Mouse (Mus musculus) midbrain, embryonic 15.5 days (tissue): ENCODE measurements around the gene Cpt1c. TPM values are rescaled to one million over a fixed set of nuclear protein-coding genes. Genes with fewer than 3 reads are reported as not detected.

Experiments
- ATAC-seq: fragments of 200-750 bp; cut with Nextera tagmentation; replicated peaks from 2 replicates; pipeline ENCODE4 v1.8.0; 2017; ENCODE audit warnings: moderate TSS enrichment
- H3K27ac ChIP-seq: fragments of 300-500 bp; sonication (generic); 2 replicates; pipeline ENCODE4 v1.5.1; 2015; ENCODE audit warnings: mild to moderate bottlenecking, inconsistent platforms
- H3K27me3 ChIP-seq: fragments of 300-500 bp; sonication (generic); replicated peaks from 2 replicates; pipeline ENCODE4 v1.6.1; 2015; ENCODE audit warnings: inconsistent platforms
- H3K36me3 ChIP-seq: fragments of 300-500 bp; sonication (generic); replicated peaks from 2 replicates; pipeline ENCODE4 v1.6.1; 2015; ENCODE audit warnings: inconsistent platforms
- H3K4me1 ChIP-seq: fragments of 300-500 bp; sonication (generic); 2 replicates; pipeline ENCODE4 v1.6.1; 2015; ENCODE audit warnings: inconsistent platforms
- H3K4me2 ChIP-seq: fragments of 300-500 bp; sonication (generic); 2 replicates; pipeline ENCODE4 v1.6.1; 2015; ENCODE audit warnings: inconsistent platforms, mild to moderate bottlenecking, moderate library complexity
- H3K4me3 ChIP-seq: fragments of 300-500 bp; sonication (generic); 2 replicates; pipeline ENCODE4 v1.5.1; 2015; ENCODE audit warnings: mild to moderate bottlenecking, inconsistent platforms
- H3K9ac ChIP-seq: fragments of 300-500 bp; sonication (generic); 2 replicates; pipeline ENCODE4 v1.6.1; 2015; ENCODE audit warnings: mild to moderate bottlenecking, inconsistent platforms
- H3K9me3 ChIP-seq: fragments of 300-500 bp; sonication (generic); 2 replicates; pipeline ENCODE4 v1.6.1; 2016; ENCODE audit warnings: inconsistent platforms
- WGBS: fragments of 180-500 bp; shearing (Covaris S2); methylation state at CpG from one replicate; pipeline ENCODE4 v1.1.7; 2015; ENCODE audit warnings: mixed read lengths; 5-methylcytosine and 5-hydroxymethylcytosine counted together
- microRNA-seq: library from miRNA; unstranded; fragments of <30 nt; microRNA quantifications from one replicate; pipeline ENCODE4, GENCODE M21; 2016
- polyA plus RNA-seq: library from polyadenylated mRNA; unstranded; fragments of >200 nt; fragmentation: Nextera tagmentation; extraction: Ambion mirVana; gene quantifications from 2 replicates; pipeline ENCODE4 v1.2.1, GENCODE M21; 2015

Gene Cpt1c
- polyA plus RNA-seq, 1 experiment from 2014 or later = 58.2 TPM

DNA sequence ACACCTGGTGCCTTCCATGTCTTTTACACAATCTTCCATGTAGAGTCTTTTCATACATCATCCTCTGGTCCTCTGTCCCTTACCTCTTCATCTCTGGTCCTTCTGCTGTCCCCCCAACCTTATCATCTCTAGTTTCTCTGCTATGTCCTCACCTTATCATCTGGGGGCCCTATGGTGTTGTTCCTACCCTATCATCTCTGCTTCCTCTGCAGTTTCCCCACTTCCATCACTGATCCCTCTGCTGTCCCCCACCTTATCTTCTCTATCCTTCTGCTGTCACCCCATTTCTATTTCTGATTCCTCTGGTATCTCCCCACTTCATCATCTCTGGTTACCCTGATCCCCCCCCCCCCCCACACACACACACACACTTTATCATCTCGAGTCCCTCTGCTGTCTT is 46.1 kb downstream of the Cpt1c start:
- Histone ChIP-seq H3K27me3 (no peaks in the 10 kb centered on the region), H3K36me3 (peaks cover 6% of the 10 kb centered on the region; the same call in 1 of the 2 replicates), H3K4me1 (peaks cover 32% of the 10 kb centered on the region), H3K4me3 (peak overlapping the region; percentile 93), H3K4me2 (peak overlapping the region; percentile 71), H3K9me3 (no peaks in the 10 kb centered on the region), H3K9ac (peak overlapping the region; percentile 98), H3K27ac (peak overlapping the region; percentile 86; the same call in 1 of the 2 replicates)
- 7% methylated on average over 1 of the region's 1 CpGs for WGBS
- ATAC-seq = no peak

DNA sequence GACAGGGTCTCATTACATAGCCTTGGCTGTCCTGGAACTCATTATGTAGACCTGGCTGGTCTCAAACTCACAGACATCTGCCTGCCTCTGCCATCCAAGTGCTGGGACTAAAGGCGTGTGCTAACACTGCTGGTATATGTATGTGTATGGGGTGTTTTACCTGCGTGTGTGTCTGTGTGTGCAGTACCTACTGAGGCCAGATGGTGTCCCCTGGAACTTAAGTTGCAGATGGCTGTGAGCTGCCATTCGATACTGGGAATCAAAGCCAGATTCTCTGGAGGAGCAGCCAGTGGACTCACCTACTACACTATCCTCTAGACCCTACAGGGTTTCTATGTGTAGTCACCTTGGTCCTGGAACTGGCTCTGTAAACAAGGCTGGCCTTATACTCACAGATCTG is 49.2 kb downstream of the Cpt1c start:
- Histone ChIP-seq H3K9me3 (no peaks in the 10 kb centered on the region), H3K27me3 (no peaks in the 10 kb centered on the region), H3K27ac (no peak overlapping the region), H3K36me3 (peaks cover 20% of the 10 kb centered on the region; the same call in 1 of the 2 replicates), H3K4me3 (no peak overlapping the region), H3K4me2 (no peak overlapping the region), H3K9ac (no peak overlapping the region), H3K4me1 (peaks cover 29% of the 10 kb centered on the region)
- no peak for ATAC-seq
- 80% methylated on average over 3 of the region's 3 CpGs for WGBS

DNA sequence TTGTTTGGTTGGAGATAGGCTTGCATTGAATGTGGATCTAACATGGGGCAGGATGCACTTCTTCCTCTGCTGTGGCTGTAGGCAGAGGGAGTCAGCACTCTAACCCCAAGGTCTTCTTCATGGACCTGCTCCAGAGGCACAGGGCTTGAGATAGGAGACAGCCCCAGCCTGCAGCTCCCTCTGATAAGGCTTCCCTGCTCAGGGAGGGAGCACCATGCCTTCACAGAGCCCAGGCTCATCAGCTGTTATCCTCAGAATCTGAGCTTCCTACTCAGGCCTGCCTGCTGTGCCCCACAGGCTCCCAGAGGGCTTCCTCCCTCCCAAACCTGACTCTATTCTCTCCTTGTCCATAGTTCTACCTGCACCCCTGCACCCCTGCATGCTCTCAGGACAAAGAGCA is 52.1 kb downstream of the Cpt1c start:
- Histone ChIP-seq H3K9me3 (no peaks in the 10 kb centered on the region), H3K4me1 (peaks cover 13% of the 10 kb centered on the region), H3K27ac (no peak overlapping the region), H3K36me3 (peaks cover 20% of the 10 kb centered on the region; the same call in 1 of the 2 replicates), H3K4me2 (no peak overlapping the region), H3K27me3 (no peaks in the 10 kb centered on the region), H3K9ac (no peak overlapping the region), H3K4me3 (no peak overlapping the region)
- ATAC-seq = no peak

DNA sequence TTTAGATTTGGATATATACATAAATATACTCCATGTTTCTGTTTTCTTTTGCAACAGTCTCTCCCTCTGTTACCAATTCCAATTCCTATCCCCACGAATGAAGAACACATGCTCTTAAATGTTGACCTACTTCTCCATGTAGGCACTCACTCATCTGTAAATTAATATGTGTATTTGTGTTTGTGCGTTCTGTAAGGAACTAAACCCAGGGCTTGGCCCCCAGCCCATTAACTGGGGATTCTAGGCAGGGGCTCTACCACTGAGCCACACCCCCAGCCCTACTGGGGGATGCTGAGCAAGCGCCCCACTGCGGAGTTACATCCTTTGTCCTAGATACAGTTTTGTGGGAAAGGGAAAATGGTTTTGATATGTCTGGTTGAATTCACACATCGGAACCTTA is 55.5 kb downstream of the Cpt1c start:
- no peaks in the 10 kb centered on the region for H3K27me3 ChIP-seq
- no peaks in the 10 kb centered on the region for H3K9me3 ChIP-seq
- no peak overlapping the region for H3K4me2 ChIP-seq
- no peak for ATAC-seq
- peaks cover 25% of the 10 kb centered on the region; the same call in 1 of the 2 replicates for H3K36me3 ChIP-seq
- no peak overlapping the region for H3K4me3 ChIP-seq
- H3K9ac ChIP-seq = no peak overlapping the region
- WGBS = 89% methylated on average over 5 of the region's 5 CpGs
- H3K27ac ChIP-seq = no peak overlapping the region
- H3K4me1 ChIP-seq = no peaks in the 10 kb centered on the region

DNA sequence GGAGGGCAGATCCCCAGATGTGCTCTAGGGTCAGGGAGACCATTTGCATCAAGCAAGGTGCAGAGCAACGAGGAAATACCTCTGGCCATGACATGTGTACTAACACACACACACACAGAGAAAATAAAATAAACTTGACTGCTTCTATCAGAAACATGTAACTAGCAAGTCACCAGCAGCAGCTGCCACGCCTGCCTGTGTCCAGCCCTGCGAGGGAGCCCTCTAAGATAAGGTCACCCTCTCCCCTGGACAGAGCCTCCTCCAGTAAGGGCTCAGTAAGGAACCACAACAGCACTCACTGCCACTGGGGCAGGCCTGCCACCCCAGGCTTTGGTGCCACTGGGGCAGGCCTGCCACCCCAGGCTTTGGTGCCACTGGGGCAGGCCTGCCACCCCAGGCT is 56.4 kb downstream of the Cpt1c start:
- H3K27ac ChIP-seq = no peak overlapping the region
- WGBS = 91% methylated on average over 3 of the region's 3 CpGs
- peaks cover 18% of the 10 kb centered on the region; the same call in 1 of the 2 replicates for H3K36me3 ChIP-seq

DNA sequence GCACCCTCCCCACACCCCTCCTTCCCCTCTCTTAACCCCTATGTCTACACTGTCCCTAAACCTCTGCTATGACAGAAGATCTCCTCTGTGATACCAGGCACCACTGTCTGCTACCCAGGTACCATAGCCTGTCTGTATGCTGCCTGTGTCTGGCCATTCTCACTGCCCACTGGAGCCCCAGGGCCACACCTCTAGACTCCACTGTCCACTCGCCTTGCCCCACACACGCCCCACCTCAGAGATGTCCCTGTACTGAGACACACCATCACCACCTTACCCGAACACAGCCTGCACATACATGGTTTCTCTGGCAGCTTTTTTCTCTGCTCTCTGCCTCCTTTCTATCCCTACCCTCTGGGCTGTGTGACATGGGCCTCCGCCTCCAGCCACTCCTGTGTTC is 57.8 kb downstream of the Cpt1c start:
- 0 out of 2 replicates have a peak, but pooled peaks have one; percentile 33 for ATAC-seq
- Histone ChIP-seq H3K4me3 (no peak overlapping the region), H3K9me3 (no peaks in the 10 kb centered on the region), H3K4me1 (no peaks in the 10 kb centered on the region), H3K4me2 (no peak overlapping the region), H3K27me3 (no peaks in the 10 kb centered on the region), H3K27ac (no peak overlapping the region), H3K36me3 (peaks cover 10% of the 10 kb centered on the region; the same call in 1 of the 2 replicates), H3K9ac (no peak overlapping the region)
- 94% methylated on average over 4 of the region's 4 CpGs for WGBS

More for the DNA sequence above, 56.4 kb downstream of the Cpt1c start:
- Histone ChIP-seq H3K4me1 (no peaks in the 10 kb centered on the region), H3K9me3 (no peaks in the 10 kb centered on the region), H3K9ac (no peak overlapping the region), H3K4me2 (no peak overlapping the region), H3K27me3 (no peaks in the 10 kb centered on the region), H3K4me3 (no peak overlapping the region)
- ATAC-seq = no peak

DNA sequence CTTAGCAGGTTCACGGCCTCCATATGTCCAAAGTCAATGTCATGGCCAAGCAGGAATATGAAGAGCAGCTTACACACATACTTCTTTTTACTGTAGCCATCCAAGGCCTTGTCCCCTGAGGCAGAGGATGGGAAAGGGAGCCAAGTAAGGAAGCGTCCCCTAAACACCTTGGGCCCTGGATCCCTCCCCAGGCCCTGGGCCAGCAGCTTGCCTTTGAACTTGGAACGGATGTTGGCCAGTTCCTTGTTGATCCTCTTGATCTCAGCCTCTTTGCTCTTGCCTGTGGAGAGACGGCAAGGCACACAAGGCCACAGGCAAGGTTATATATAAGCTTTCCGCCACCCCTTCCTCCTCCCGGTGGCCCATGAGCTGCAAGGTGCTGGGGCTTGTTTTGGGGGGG is 58.5 kb downstream of the Cpt1c start:
- 83% methylated on average over 6 of the region's 6 CpGs for WGBS
- no peaks in the 10 kb centered on the region for H3K27me3 ChIP-seq
- no peak for ATAC-seq
- H3K4me2 ChIP-seq = no peak overlapping the region
- peaks cover 7% of the 10 kb centered on the region; the same call in 1 of the 2 replicates for H3K36me3 ChIP-seq
- no peak overlapping the region for H3K27ac ChIP-seq
- no peak overlapping the region for H3K4me3 ChIP-seq
- H3K9me3 ChIP-seq = no peaks in the 10 kb centered on the region
- no peak overlapping the region for H3K9ac ChIP-seq
- no peaks in the 10 kb centered on the region for H3K4me1 ChIP-seq

DNA sequence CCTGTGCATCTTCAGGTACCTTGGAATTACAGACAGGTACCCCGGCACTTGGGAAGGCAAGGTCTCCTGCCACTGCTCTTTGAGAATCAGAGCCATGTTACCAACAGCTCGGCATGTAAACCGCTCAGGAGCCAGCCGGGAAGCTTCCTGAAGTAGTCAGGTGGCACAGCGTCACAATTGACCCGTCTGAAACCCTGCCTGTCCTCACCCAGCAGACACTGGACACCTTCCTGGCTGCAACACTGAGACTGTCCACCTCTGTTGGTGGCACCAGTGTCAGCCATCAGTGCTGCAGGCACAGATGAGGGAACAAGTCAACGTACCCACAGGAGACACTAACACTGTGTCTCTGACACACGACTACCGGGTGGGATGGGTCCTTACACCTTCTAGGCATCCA is 59.3 kb downstream of the Cpt1c start:
- no peaks in the 10 kb centered on the region for H3K9me3 ChIP-seq
- no peak for ATAC-seq
- no peak overlapping the region for H3K9ac ChIP-seq
- 94% methylated on average over 9 of the region's 9 CpGs for WGBS
- H3K27ac ChIP-seq = no peak overlapping the region
- H3K4me3 ChIP-seq = no peak overlapping the region
- H3K27me3 ChIP-seq = no peaks in the 10 kb centered on the region
- no peaks in the 10 kb centered on the region for H3K4me1 ChIP-seq
- peaks cover 16% of the 10 kb centered on the region; the same call in 1 of the 2 replicates for H3K36me3 ChIP-seq
- no peak overlapping the region for H3K4me2 ChIP-seq

DNA sequence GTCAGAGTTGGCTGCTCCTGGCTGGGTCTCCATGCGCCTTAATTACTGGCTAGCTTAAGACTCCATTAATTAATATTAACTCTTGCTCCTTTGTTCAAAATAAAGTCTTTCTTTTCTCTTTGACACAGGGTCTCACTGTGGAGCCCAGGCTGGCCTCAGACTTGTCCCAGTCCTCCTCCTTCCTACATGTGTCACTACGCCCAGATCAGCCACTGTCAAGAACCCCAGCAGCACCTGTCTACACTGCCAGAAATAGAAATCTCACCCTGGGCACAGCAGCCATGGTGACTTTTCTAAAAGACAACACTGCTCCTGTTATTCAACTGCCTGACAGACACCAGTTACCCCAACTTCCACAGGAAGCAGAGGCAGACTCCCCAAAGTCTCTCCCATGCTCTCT is 60.3 kb downstream of the Cpt1c start:
- Histone ChIP-seq H3K4me1 (no peaks in the 10 kb centered on the region), H3K9ac (no peak overlapping the region), H3K4me3 (no peak overlapping the region), H3K27me3 (no peaks in the 10 kb centered on the region), H3K4me2 (no peak overlapping the region), H3K27ac (no peak overlapping the region), H3K9me3 (no peaks in the 10 kb centered on the region), H3K36me3 (peaks cover 24% of the 10 kb centered on the region; the same call in 1 of the 2 replicates)
- no peak for ATAC-seq
- 91% methylated on average over 2 of the region's 2 CpGs for WGBS

Small RNA genes lying within 50 kb of the gene (microRNA-seq; reads per million reads assigned to microRNA genes)
- 0.74 reads per million for gene Mir7054

Other genes starting within 250 kb of the Cpt1c start
- 28.4 and 29.7 TPM in 2 replicates for gene Vrk3, start 226.4 kb downstream of the Cpt1c start, polyA plus RNA-seq
- gene Zfp473, start 223.8 kb downstream of the Cpt1c start, polyA plus RNA-seq = 1.4 and 1.5 TPM in 2 replicates
- 49.9 and 52.7 TPM in 2 replicates for gene Nup62, start 158.8 kb downstream of the Cpt1c start, polyA plus RNA-seq
- 1.6 and 2.2 TPM in 2 replicates for gene Il4i1, start 158.5 kb downstream of the Cpt1c start, polyA plus RNA-seq
- 2.8 and 3.9 TPM in 2 replicates for gene Atf5, start 158.2 kb downstream of the Cpt1c start, polyA plus RNA-seq
- 89.7 and 91.1 TPM in 2 replicates for gene Akt1s1, start 125.9 kb downstream of the Cpt1c start, polyA plus RNA-seq
- gene Tbc1d17, start 125.8 kb downstream of the Cpt1c start, polyA plus RNA-seq = 121 and 122 TPM in 2 replicates
- gene Pnkp, start 117.7 kb downstream of the Cpt1c start, polyA plus RNA-seq = 30.5 and 32.8 TPM in 2 replicates
- 517 and 553 TPM in 2 replicates for gene Ptov1, start 105.1 kb downstream of the Cpt1c start, polyA plus RNA-seq
- 179 TPM in 2 replicates for gene Med25, start 82.1 kb downstream of the Cpt1c start, polyA plus RNA-seq
- gene Fuz, start 78.8 kb downstream of the Cpt1c start, polyA plus RNA-seq = 20.3 and 22.9 TPM in 2 replicates
- gene Ap2a1, start 45.4 kb downstream of the Cpt1c start, polyA plus RNA-seq = 122 and 140 TPM in 2 replicates
- gene Tsks, start 31.6 kb downstream of the Cpt1c start, polyA plus RNA-seq = 0.11 and 0.21 TPM in 2 replicates
- gene Prmt1, start 11.7 kb upstream of the Cpt1c start, polyA plus RNA-seq = 697 and 717 TPM in 2 replicates
- 61.9 and 66.8 TPM in 2 replicates for gene Irf3, start 22.8 kb upstream of the Cpt1c start, polyA plus RNA-seq
- gene Bcl2l12, start 23.9 kb upstream of the Cpt1c start, polyA plus RNA-seq = 10.0 and 12.3 TPM in 2 replicates
- gene Scaf1, start 41.5 kb upstream of the Cpt1c start, polyA plus RNA-seq = 54.5 and 56.7 TPM in 2 replicates
- 12.5 and 15.2 TPM in 2 replicates for gene Rras, start 43.1 kb upstream of the Cpt1c start, polyA plus RNA-seq
- gene Prr12, start 78.0 kb upstream of the Cpt1c start, polyA plus RNA-seq = 16.2 and 18.1 TPM in 2 replicates
- gene Nosip, start 87.6 kb upstream of the Cpt1c start, polyA plus RNA-seq = 67.2 and 72.1 TPM in 2 replicates
- 15.7 and 15.9 TPM in 2 replicates for gene Prrg2, start 87.8 kb upstream of the Cpt1c start, polyA plus RNA-seq
- gene Rcn3, start 117.4 kb upstream of the Cpt1c start, polyA plus RNA-seq = 55.4 and 62.2 TPM in 2 replicates
- gene Fcgrt, start 129.0 kb upstream of the Cpt1c start, polyA plus RNA-seq = 32.0 and 36.8 TPM in 2 replicates
- 742 and 762 TPM in 2 replicates for gene Rps11, start 149.6 kb upstream of the Cpt1c start, polyA plus RNA-seq
- gene Rpl13a, start 153.9 kb upstream of the Cpt1c start, polyA plus RNA-seq = 582 and 606 TPM in 2 replicates
- gene Gm45713, start 161.4 kb upstream of the Cpt1c start, polyA plus RNA-seq = not detected in 2 replicates
- gene Flt3l, start 161.6 kb upstream of the Cpt1c start, polyA plus RNA-seq = 2.1 and 2.3 TPM in 2 replicates
- 87.1 and 90.0 TPM in 2 replicates for gene Pih1d1, start 179.5 kb upstream of the Cpt1c start, polyA plus RNA-seq
- gene Aldh16a1, start 179.7 kb upstream of the Cpt1c start, polyA plus RNA-seq = 16.1 and 19.8 TPM in 2 replicates
- 0.59 and 1.0 TPM in 2 replicates for gene Slc17a7, start 189.1 kb upstream of the Cpt1c start, polyA plus RNA-seq
- gene Gfy, start 204.7 kb upstream of the Cpt1c start, polyA plus RNA-seq = not detected in 2 replicates
- 0.68 and 0.93 TPM in 2 replicates for gene Pth2, start 206.1 kb upstream of the Cpt1c start, polyA plus RNA-seq
- gene Ccdc155, start 230.0 kb upstream of the Cpt1c start, polyA plus RNA-seq = 0.63 and 0.84 TPM in 2 replicates
- 4.0 and 5.8 TPM in 2 replicates for gene Dkkl1, start 237.3 kb upstream of the Cpt1c start, polyA plus RNA-seq
- gene Tead2, start 240.9 kb upstream of the Cpt1c start, polyA plus RNA-seq = 45.7 and 55.8 TPM in 2 replicates